In the genomic region with DNA sequence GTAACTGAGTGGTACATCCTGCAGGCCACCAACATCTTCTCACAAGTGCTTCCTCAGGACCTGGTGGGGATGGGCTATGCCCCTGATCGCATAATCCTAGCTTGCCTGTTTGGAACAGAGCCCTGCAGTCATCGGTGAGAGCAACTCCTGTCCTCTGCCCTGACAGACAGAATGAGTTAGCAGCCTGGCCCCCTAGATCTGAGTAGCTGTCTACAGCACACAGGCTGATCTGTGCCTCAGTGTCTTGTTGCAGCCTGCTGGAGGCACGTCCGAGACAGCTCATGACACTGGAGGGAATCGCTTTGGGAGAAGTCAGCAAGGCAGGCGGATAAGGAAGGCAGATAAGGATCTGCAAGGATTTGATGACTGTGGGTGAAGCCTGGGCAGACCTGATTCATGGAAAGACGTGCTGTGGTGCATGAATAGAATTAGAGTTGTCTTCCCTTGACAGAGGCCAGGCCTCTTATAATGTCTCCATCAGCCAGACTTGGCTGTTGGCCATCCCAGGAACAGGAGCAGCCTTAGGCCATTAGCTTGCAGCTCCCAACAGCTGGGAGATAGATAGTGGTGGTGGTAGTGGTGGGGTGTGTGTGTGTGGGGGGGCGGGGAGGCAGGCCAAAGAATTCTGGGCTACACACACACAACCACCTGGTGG, we compare ENCODE assay signal across 18 mouse cellular contexts. TPM values are rescaled to one million over a fixed set of nuclear protein-coding genes. Genes with fewer than 3 reads are reported as not detected.
DNase-seq lines count a peak whose midpoint lies in the region; ATAC-seq and TF ChIP-seq lines count a peak whose summit lies in the region.
"Had no signal": no experiment of that assay in that cellular context is flagged by ENCODE, and none has a peak within 500 bp of the region (broad histone marks: within the 10 kb centered on the region; RNA-seq: fewer than 3 reads in every experiment).

No protein-coding gene starts in this region.

- 24% methylated on average over 8 of the region's 8 CpGs for WGBS in heart, embryonic 15.5 days
- 48% methylated on average over 8 of the region's 8 CpGs for WGBS in limb, embryonic 14.5 days
- 71% methylated on average over 8 of the region's 8 CpGs for WGBS in limb, embryonic 10.5 days
- WGBS in embryonic facial prominence, embryonic 15.5 days: 45% methylated on average over 8 of the region's 8 CpGs

- ATAC-seq in heart, embryonic 15.5 days (replicated peaks; ENCODE audit: insufficient number of reproducible peaks, insufficient read depth, low FRiP score, low read depth): peak; percentile 78
- no peak for ATAC-seq in limb, embryonic 14.5 days (ENCODE audit: low FRiP score, low read depth)
- peak; percentile 54; the same call in 1 of the 2 replicates for ATAC-seq in embryonic facial prominence, embryonic 15.5 days (ENCODE audit: insufficient number of reproducible peaks, low FRiP score, low TSS enrichment, low read depth)
- ATAC-seq: CD4-positive, CD25-positive, alpha-beta regulatory T cell, adult 4 months had no signal

- peak overlapping the region; percentile 30; the same call in 1 of the 2 replicates for H3K4me2 ChIP-seq in heart, embryonic 15.5 days
- H3K4me2 ChIP-seq in limb, embryonic 14.5 days (replicated peaks; ENCODE audit: low read depth, low read length, severe bottlenecking): no peak overlapping the region
- no peak overlapping the region for H3K4me2 ChIP-seq in embryonic facial prominence, embryonic 15.5 days (replicated peaks)
- H3K4me2 ChIP-seq: limb, embryonic 12.5 days; midbrain, embryonic 11.5 days had no signal

- H3K9me3 ChIP-seq in heart, embryonic 15.5 days (replicated peaks): no peaks in the 10 kb centered on the region
- H3K9me3 ChIP-seq in limb, embryonic 14.5 days (ENCODE audit: control insufficient read depth, low read length): no peaks in the 10 kb centered on the region
- H3K9me3 ChIP-seq in limb, embryonic 10.5 days (replicated peaks): no peaks in the 10 kb centered on the region
- H3K9me3 ChIP-seq in embryonic facial prominence, embryonic 15.5 days (replicated peaks): no peaks in the 10 kb centered on the region
- H3K9me3 ChIP-seq: limb, embryonic 12.5 days had no signal

- no peaks in the 10 kb centered on the region for H3K36me3 ChIP-seq in heart, embryonic 15.5 days
- no peaks in the 10 kb centered on the region for H3K36me3 ChIP-seq in limb, embryonic 14.5 days (ENCODE audit: control insufficient read depth, insufficient read depth, low read length)
- H3K36me3 ChIP-seq in limb, embryonic 10.5 days: no peaks in the 10 kb centered on the region
- no peaks in the 10 kb centered on the region for H3K36me3 ChIP-seq in embryonic facial prominence, embryonic 15.5 days
- H3K36me3 ChIP-seq: limb, embryonic 12.5 days had no signal

- H3K27me3 ChIP-seq in heart, embryonic 15.5 days: peaks cover 6% of the 10 kb centered on the region
- no peaks in the 10 kb centered on the region for H3K27me3 ChIP-seq in limb, embryonic 14.5 days (ENCODE audit: control insufficient read depth, insufficient read depth, low read length)
- peaks cover 9% of the 10 kb centered on the region for H3K27me3 ChIP-seq in limb, embryonic 10.5 days (ENCODE audit: low read depth, poor library complexity, severe bottlenecking)
- H3K27me3 ChIP-seq in embryonic facial prominence, embryonic 15.5 days: no peaks in the 10 kb centered on the region

- no peak for TF ChIP-seq POLR2A in limb, embryonic 14.5 days (IDR thresholded peaks at IDR 0.05; ENCODE audit: borderline replicate concordance, extremely low read depth, insufficient read depth, insufficient read length)

- H3K4me1 ChIP-seq in heart, embryonic 15.5 days (replicated peaks): peaks cover 22% of the 10 kb centered on the region
- 0 out of 2 replicates have a peak, but pooled peaks cover 3% of the 10 kb centered on the region for H3K4me1 ChIP-seq in limb, embryonic 14.5 days (ENCODE audit: control insufficient read depth, insufficient read depth, low read length)
- H3K4me1 ChIP-seq in limb, embryonic 10.5 days: no peaks in the 10 kb centered on the region
- H3K4me1 ChIP-seq in embryonic facial prominence, embryonic 15.5 days: peaks cover 10% of the 10 kb centered on the region
- H3K4me1 ChIP-seq: limb, embryonic 12.5 days had no signal

- no peak for DNase-seq in heart, postnatal 25 days (ENCODE audit: low spot score)
- peak; percentile 11 for DNase-seq in limb, embryonic 14.5 days (ENCODE audit: low spot score)
- DNase-seq in limb, embryonic 10.5 days (ENCODE audit: low spot score): no peak
- DNase-seq in NIH3T3 (ENCODE audit: low read depth): peak; percentile 24
- no peak for DNase-seq in thymus, postnatal 14 days
- DNase-seq: cerebellum, adult 9-11 months; embryo, embryonic 11 days; gastrocnemius, postnatal 36 days; kidney, postnatal 36 days; lung, postnatal 14 days; right cerebral cortex, postnatal 14 days; thymus, postnatal 36 days had no signal

- H3K9ac ChIP-seq in heart, embryonic 15.5 days: no peak overlapping the region
- no peak overlapping the region for H3K9ac ChIP-seq in limb, embryonic 14.5 days (ENCODE audit: low read depth, low read length, severe bottlenecking)
- H3K9ac ChIP-seq in embryonic facial prominence, embryonic 15.5 days: no peak overlapping the region
- H3K9ac ChIP-seq: limb, embryonic 12.5 days had no signal

- intact Hi-C loops in heart, postnatal 25 days (cut with DNase I): loop anchor here (5.0 kb wide), 1 partner anchor 59 kb away; no protein-coding TSS in a partner anchor

- no peak overlapping the region for H3K4me3 ChIP-seq in heart, embryonic 15.5 days
- no peak overlapping the region for H3K4me3 ChIP-seq in limb, embryonic 14.5 days (replicated peaks; ENCODE audit: low read length)
- no peak overlapping the region for H3K4me3 ChIP-seq in limb, embryonic 10.5 days
- H3K4me3 ChIP-seq in embryonic facial prominence, embryonic 15.5 days (replicated peaks): no peak overlapping the region
- H3K4me3 ChIP-seq: limb, embryonic 12.5 days had no signal

- H3K27ac ChIP-seq in heart, embryonic 15.5 days: peak overlapping the region; percentile 73
- H3K27ac ChIP-seq in limb, embryonic 14.5 days (replicated peaks; ENCODE audit: low read depth, low read length): no peak overlapping the region
- no peak overlapping the region for H3K27ac ChIP-seq in limb, embryonic 10.5 days
- no peak overlapping the region for H3K27ac ChIP-seq in embryonic facial prominence, embryonic 15.5 days (replicated peaks)
- H3K27ac ChIP-seq: limb, embryonic 12.5 days had no signal

RNA-seq across cellular contexts. Expression of a gene that starts 38.0 kb away (rescaled TPM):
- polyA plus RNA-seq in heart, embryonic 15.5 days (2015; fragmentation: Nextera tagmentation; extraction: Ambion mirVana): 0.28 and 0.86 TPM in 2 replicates
- not detected for total RNA-seq in heart, postnatal 25 days (2021)
- 0.51 and 0.57 TPM in 2 replicates for polyA plus RNA-seq in limb, embryonic 14.5 days (2012; rRNA removed)
- polyA plus RNA-seq in limb, embryonic 14.5 days (2014; fragmentation: Nextera tagmentation; extraction: Ambion mirVana): 0.41 and 0.63 TPM in 2 replicates
- polyA plus RNA-seq in limb, embryonic 10.5 days (2016; fragmentation: Nextera tagmentation; extraction: Ambion mirVana): not detected in 2 replicates
- polyA plus RNA-seq in embryonic facial prominence, embryonic 15.5 days (2015; fragmentation: Nextera tagmentation; extraction: Ambion mirVana): 1.1 and 1.3 TPM in 2 replicates
- total RNA-seq: gastrocnemius, postnatal 36 days; layer of hippocampus, postnatal 25 days had no signal
- polyA plus RNA-seq: CD4-positive, CD25-positive, alpha-beta regulatory T cell, adult 4 months; limb, embryonic 12.5 days; midbrain, embryonic 11.5 days had no signal

Comparison
In these comparisons a context has a peak if more than half of its experiments do, and no peak if none do; other contexts are left out.
1. DNase-seq: peak in limb, embryonic 14.5 days (single experiment) and NIH3T3 (single experiment); none in heart, postnatal 25 days (single experiment), limb, embryonic 10.5 days (single experiment) and thymus, postnatal 14 days (single experiment).